Mouse (Mus musculus) neural tube, embryonic 11.5 days (tissue): ENCODE results near the gene Tceal3. TPM values are rescaled to one million over a fixed set of nuclear protein-coding genes. Genes with fewer than 3 reads are reported as not detected.
A peak's percentile ranks its signal among the peaks of the same experiment; 100 is the strongest.
"Not testable (repeated sequence)": the region's sequence is repeated elsewhere in the genome, so short reads cannot be mapped to it uniquely, and the experiment has no call there.

Experiments
- ATAC-seq: fragments of 200-750 bp; cut with Nextera tagmentation; 2 replicates; pipeline ENCODE4 v1.8.0; 2017; ENCODE audit warnings: moderate number of reproducible peaks, mild to moderate bottlenecking, moderate TSS enrichment, moderate library complexity; ENCODE audit not compliant: insufficient read depth, low FRiP score, low TSS enrichment
- DNase-seq: peaks from one replicate; pipeline ENCODE4 v3.0.0-alpha.2; 2015; ENCODE audit warnings: low spot score
- H3K27ac ChIP-seq: fragments of 300-500 bp; sonication (generic); 2 replicates; pipeline ENCODE4 v1.5.1; 2014; ENCODE audit warnings: low read depth, mild to moderate bottlenecking, low read length
- H3K27me3 ChIP-seq: fragments of 300-500 bp; sonication (generic); 2 replicates; pipeline ENCODE4 v1.6.1; 2014; ENCODE audit warnings: mild to moderate bottlenecking, low read length, mixed read lengths; ENCODE audit not compliant: control insufficient read depth, insufficient read depth
- H3K36me3 ChIP-seq: fragments of 300-500 bp; sonication (generic); 2 replicates; pipeline ENCODE4 v1.6.1; 2014; ENCODE audit warnings: mild to moderate bottlenecking, low read length, moderate library complexity, mixed read lengths; ENCODE audit not compliant: control insufficient read depth, insufficient read depth
- H3K4me1 ChIP-seq: fragments of 300-500 bp; sonication (generic); 2 replicates; pipeline ENCODE4 v1.6.1; 2014; ENCODE audit warnings: low read length, mixed read lengths; ENCODE audit not compliant: control insufficient read depth, insufficient read depth
- H3K4me2 ChIP-seq: fragments of 300-500 bp; sonication (generic); 2 replicates; pipeline ENCODE4 v1.6.1; 2014; ENCODE audit warnings: low read depth, mild to moderate bottlenecking, moderate library complexity
- H3K4me3 ChIP-seq: fragments of 300-500 bp; sonication (generic); 2 replicates; pipeline ENCODE4 v1.5.1; 2014; ENCODE audit warnings: low read depth, low read length
- H3K9ac ChIP-seq: fragments of 300-500 bp; sonication (generic); 2 replicates; pipeline ENCODE4 v1.6.1; 2014; ENCODE audit warnings: mild to moderate bottlenecking, low read length
- H3K9me3 ChIP-seq: fragments of 300-500 bp; sonication (generic); 2 replicates; pipeline ENCODE4 v1.6.1; 2016; ENCODE audit warnings: low read length; ENCODE audit not compliant: control insufficient read depth
- WGBS: fragments of 180-500 bp; shearing (Covaris S2); extraction: QIAGEN DNeasy Blood & Tissue Kit; methylation state at CpG from one replicate; pipeline ENCODE4 v1.1.7; 2014; 5-methylcytosine and 5-hydroxymethylcytosine counted together
- polyA plus RNA-seq: library from polyadenylated mRNA; unstranded; fragments of >200 nt; fragmentation: Nextera tagmentation; extraction: Ambion mirVana; gene quantifications from 2 replicates; pipeline ENCODE4 v1.2.1, GENCODE M21; 2014

Tceal3 gene
- polyA plus RNA-seq, 1 experiment from 2014 or later = 9.9 TPM

GRCm38 (mm10) chrX:136615889-136616288, 25.2 kb downstream of the Tceal3 start:
- not testable (repeated sequence) for H3K9ac ChIP-seq, H3K27me3 ChIP-seq, H3K4me2 ChIP-seq, H3K9me3 ChIP-seq, H3K4me1 ChIP-seq, H3K36me3 ChIP-seq, DNase-seq, H3K27ac ChIP-seq, ATAC-seq, H3K4me3 ChIP-seq
- WGBS = 59% methylated on average over 3 of the region's 3 CpGs

DNA sequence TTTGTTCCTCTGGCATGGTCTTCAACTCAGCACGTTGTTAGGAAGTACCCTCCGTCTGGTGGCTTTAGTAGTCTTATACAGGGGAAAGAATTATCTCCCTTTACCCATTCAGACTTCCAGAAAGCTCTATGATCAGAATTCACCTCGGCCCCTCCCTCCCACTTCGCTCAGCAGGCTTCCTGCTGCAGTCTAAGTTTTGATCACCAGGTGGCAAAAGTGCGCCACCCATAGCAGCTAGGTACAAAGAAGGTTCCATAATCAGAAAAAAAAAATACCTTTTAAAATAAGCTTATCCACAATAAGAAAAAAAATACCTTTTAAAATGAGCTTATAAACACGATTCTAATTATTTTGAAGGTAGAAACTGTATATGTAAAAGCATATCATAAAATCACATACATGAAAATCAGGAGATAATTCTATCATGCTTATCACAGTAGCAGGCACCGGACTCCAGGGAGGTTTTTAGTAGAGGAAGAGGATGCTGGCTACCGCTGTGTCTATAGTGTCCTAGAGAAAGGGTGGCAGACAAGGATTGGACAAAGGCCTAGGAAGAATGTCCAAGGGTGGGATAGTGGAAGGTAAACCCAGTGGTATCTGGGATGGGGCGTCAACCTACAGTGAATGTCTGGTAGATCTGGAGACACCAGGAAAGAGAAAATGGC, 34.4 kb downstream of the Tceal3 start:
- Histone ChIP-seq H3K4me2 (no peak overlapping the region), H3K9ac (no peak overlapping the region), H3K9me3 (no peaks in the 10 kb centered on the region), H3K4me3 (no peak overlapping the region), H3K27me3 (no peaks in the 10 kb centered on the region), H3K27ac (no peak overlapping the region), H3K4me1 (no peaks in the 10 kb centered on the region), H3K36me3 (no peaks in the 10 kb centered on the region)
- WGBS = 60% methylated on average over 9 of the region's 9 CpGs
- ATAC-seq = no peak
- DNase-seq = peak; percentile 45

DNA sequence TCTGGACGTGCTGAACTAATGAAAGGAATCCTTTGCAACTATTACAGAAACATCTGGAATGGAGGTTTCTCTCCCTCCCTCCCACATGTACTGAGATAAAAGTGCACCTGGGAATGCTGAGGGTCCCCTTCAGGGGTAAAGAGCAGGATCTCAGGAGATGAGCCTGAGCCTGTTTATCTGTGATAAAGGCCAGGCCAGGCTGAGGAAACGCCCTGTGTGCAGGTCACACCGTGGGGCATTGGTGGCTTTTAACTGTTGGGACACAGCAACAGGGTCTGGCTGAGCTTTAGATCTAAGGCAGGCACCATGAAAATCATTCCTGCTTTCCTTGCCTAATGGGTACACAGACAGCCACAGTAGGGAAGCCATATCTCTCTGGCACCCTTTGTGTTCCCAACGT, 35.3 kb downstream of the Tceal3 start:
- Histone ChIP-seq H3K9me3 (no peaks in the 10 kb centered on the region), H3K27ac (no peak overlapping the region), H3K27me3 (no peaks in the 10 kb centered on the region), H3K4me3 (no peak overlapping the region), H3K4me2 (no peak overlapping the region), H3K36me3 (no peaks in the 10 kb centered on the region), H3K9ac (no peak overlapping the region), H3K4me1 (no peaks in the 10 kb centered on the region)
- 74% methylated on average over 4 of the region's 4 CpGs for WGBS
- DNase-seq (no peak), ATAC-seq (no peak)

- Histone ChIP-seq H3K4me3 (no peak overlapping the region), H3K27ac (no peak overlapping the region), H3K9ac (no peak overlapping the region), H3K27me3 (no peaks in the 10 kb centered on the region), H3K9me3 (no peaks in the 10 kb centered on the region), H3K4me2 (no peak overlapping the region), H3K4me1 (no peaks in the 10 kb centered on the region), H3K36me3 (no peaks in the 10 kb centered on the region)
- ATAC-seq = no peak
- WGBS = 81% methylated on average over 4 of the region's 4 CpGs
- no peak for DNase-seq
Observed at GRCm38 (mm10) chrX:136635116-136635515, 44.5 kb downstream of the Tceal3 start.

- H3K4me1 ChIP-seq = no peaks in the 10 kb centered on the region
- WGBS = 54% methylated on average over 4 of the region's 6 CpGs
- no peaks in the 10 kb centered on the region for H3K27me3 ChIP-seq
- no peaks in the 10 kb centered on the region for H3K36me3 ChIP-seq
- no peak for ATAC-seq
- H3K4me2 ChIP-seq = no peak overlapping the region
- no peak overlapping the region for H3K9ac ChIP-seq
- no peaks in the 10 kb centered on the region for H3K9me3 ChIP-seq
- DNase-seq = no peak
- no peak overlapping the region for H3K27ac ChIP-seq
- H3K4me3 ChIP-seq = no peak overlapping the region
Observed at GRCm38 (mm10) chrX:136639754-136640153, 49.1 kb downstream of the Tceal3 start.

DNA sequence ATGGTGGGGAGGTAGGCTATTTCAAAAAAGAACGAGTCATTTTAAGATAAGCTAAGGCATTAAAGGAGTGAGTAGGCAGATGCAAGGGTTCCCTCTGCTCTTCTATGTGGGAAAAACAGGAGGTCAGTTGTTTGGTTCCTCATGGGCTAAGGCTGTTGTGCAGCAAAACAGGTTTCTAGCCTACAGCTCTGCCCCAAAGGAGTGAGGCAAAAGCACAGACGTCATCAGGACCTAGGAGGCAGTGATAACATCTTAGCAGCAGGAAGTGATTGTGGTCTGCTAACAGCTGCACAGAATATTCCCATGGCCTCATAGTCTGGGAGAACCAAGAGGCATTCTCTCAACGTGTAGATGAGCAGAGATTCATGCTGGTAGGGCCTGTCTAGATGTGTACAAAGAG, 55.2 kb downstream of the Tceal3 start:
- not testable (repeated sequence) for H3K4me1 ChIP-seq, H3K27ac ChIP-seq, H3K4me2 ChIP-seq, DNase-seq, H3K27me3 ChIP-seq, H3K9ac ChIP-seq, H3K36me3 ChIP-seq, H3K4me3 ChIP-seq, H3K9me3 ChIP-seq, ATAC-seq
- 44% methylated on average over 3 of the region's 3 CpGs for WGBS

DNA sequence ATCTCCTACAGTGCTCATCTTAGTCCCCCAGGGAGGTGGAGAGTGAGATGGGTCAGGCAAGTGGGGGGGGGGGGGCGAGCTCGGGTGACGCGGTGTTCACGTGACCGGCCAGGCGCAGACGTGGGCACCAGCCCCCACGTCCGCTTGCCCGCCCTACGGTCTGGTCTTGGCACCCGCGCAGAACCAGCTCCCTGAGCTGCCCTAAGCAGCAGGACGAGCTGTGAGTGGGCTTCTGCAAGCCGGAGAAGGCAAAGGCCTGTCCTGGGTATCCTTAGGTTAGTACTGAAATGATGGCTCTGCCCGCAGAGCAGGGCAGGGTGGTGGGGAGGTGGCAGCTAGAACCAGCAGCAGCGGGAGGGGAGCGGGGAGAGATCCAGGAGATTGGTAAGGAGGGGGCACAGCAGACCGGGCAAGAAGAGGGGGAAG, 75.7 kb downstream of the Tceal3 start:
- no peak overlapping the region for H3K27ac ChIP-seq
- no peaks in the 10 kb centered on the region for H3K36me3 ChIP-seq
- peak overlapping the region; percentile 75 for H3K4me2 ChIP-seq
- DNase-seq = peak; percentile 19
- 21% methylated on average over 18 of the region's 20 CpGs for whole genome bisulfite sequencing
- peak; percentile 74 for ATAC-seq
- H3K4me3 ChIP-seq = peak overlapping the region; percentile 42
- H3K9ac ChIP-seq = peak overlapping the region; percentile 54
- H3K4me1 ChIP-seq = no peaks in the 10 kb centered on the region
- H3K27me3 ChIP-seq = no peaks in the 10 kb centered on the region
- no peaks in the 10 kb centered on the region for H3K9me3 ChIP-seq

DNA sequence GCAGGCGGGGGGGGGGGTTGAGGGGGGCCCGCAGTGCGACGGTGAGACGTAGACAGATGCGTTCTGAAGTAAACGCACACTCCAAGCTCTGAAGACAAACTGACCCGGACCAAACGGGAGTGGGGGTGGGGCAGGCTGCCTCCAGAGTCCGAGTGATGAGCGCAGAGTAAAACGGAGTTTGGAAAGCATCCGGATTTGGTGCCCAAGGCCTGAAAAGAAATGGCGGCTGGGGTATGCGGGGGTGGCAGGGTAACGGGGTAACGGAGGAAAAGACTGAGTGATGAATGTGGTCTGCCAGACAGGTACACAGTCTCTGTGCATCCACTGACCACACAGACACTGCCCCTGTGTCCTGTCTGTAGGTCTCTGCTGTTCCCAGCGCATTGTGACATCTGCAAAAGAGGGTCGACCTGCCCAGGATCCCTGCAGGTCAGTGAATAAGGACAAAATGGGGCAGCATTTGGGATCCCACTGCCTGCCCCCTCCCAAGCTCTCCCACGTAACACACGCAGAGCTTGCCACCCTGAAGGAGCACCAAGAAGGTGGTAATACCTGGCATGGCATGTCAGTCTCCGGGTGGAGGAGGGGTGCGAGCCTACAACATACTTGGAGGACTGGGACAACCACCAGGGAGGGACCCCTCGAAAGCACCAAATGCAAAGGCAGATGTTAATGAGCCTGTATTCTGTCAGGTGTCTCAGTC, 76.3 kb downstream of the Tceal3 start:
- H3K27ac ChIP-seq = not testable (repeated sequence)
- peak; percentile 65 for ATAC-seq

GRCm38 (mm10) chrX:136668794-136669193, 78.2 kb downstream of the Tceal3 start:
- DNase-seq (no peak), ATAC-seq (no peak)
- no peak overlapping the region for H3K27ac ChIP-seq
- no peaks in the 10 kb centered on the region for H3K9me3 ChIP-seq
- no peaks in the 10 kb centered on the region for H3K36me3 ChIP-seq
- no peaks in the 10 kb centered on the region for H3K27me3 ChIP-seq
- 79% methylated on average over 2 of the region's 2 CpGs for whole genome bisulfite sequencing
- H3K4me1 ChIP-seq = no peaks in the 10 kb centered on the region
- H3K9ac ChIP-seq = no peak overlapping the region
- no peak overlapping the region for H3K4me3 ChIP-seq
- H3K4me2 ChIP-seq = no peak overlapping the region

More for the DNA sequence above, 76.3 kb downstream of the Tceal3 start:
- peak; percentile 32 for DNase-seq
- H3K9me3 ChIP-seq, H3K36me3 ChIP-seq, H3K4me1 ChIP-seq, H3K27me3 ChIP-seq: not testable (repeated sequence)
- Histone ChIP-seq H3K4me2 (peak overlapping the region; percentile 75), H3K9ac (peak overlapping the region; percentile 54), H3K4me3 (peak overlapping the region; percentile 42)
- 31% methylated on average over 23 of the region's 24 CpGs for WGBS
